In the genomic region with DNA sequence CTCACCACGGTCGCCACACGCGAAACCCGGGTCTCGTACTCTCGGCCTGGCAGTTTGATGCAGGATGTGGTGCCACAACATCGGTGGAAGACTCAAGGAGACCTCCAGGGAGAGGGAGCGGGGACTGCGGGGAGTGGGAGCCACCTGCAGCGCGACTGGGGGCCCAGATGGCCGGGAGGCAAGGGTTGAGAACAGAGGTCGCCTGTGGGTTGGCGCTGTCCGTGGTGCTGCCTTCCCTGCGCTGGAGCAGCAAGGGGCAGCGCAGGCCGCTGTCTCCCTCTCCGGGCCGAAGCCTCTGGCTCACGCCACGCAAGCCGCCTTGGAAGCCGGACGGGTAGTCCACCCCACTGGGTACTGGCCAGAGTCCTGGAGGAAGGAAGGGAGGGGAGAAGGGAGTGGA, we compare ENCODE assay signal across 7 mouse cellular contexts. TPM values are rescaled to one million over a fixed set of nuclear protein-coding genes. Genes with fewer than 3 reads are reported as not detected.
DNase-seq lines count a peak whose midpoint lies in the region; ATAC-seq and TF ChIP-seq lines count a peak whose summit lies in the region.

No protein-coding gene starts in this region.

- H3K27ac ChIP-seq in forebrain, embryonic 11.5 days (ENCODE audit: low read depth, low read length): no peak overlapping the region
- no peak overlapping the region for H3K27ac ChIP-seq in lung, postnatal 0 days (ENCODE audit: low read length)

- TF ChIP-seq EP300 in lung, postnatal 0 days (IDR thresholded peaks at IDR 0.05): no peak

- ATAC-seq in forebrain, embryonic 11.5 days (replicated peaks; ENCODE audit: low FRiP score): no peak
- ATAC-seq in lung, postnatal 0 days: peak; percentile 16; the same call in 1 of the 2 replicates

- WGBS in forebrain, embryonic 11.5 days: 2% methylated on average over 26 of the region's 26 CpGs
- WGBS in lung, postnatal 0 days: 4% methylated on average over 26 of the region's 26 CpGs

- no peak; the same call in 1 of the 2 replicates for TF ChIP-seq CTCF in lung, postnatal 0 days (IDR thresholded peaks at IDR 0.05)

- H3K9ac ChIP-seq in forebrain, embryonic 11.5 days (ENCODE audit: low read length): no peak overlapping the region
- H3K9ac ChIP-seq in lung, postnatal 0 days (replicated peaks; ENCODE audit: low read depth): no peak overlapping the region

- peak overlapping the region; percentile 49; the same call in 1 of the 2 replicates for H3K4me2 ChIP-seq in forebrain, embryonic 11.5 days (ENCODE audit: low read depth, low read length, severe bottlenecking)
- H3K4me2 ChIP-seq in lung, postnatal 0 days (replicated peaks; ENCODE audit: low read depth, low read length): no peak overlapping the region

- peak; percentile 65 for DNase-seq in ES-CJ7 (ENCODE audit: low read depth, low spot score)
- peak; percentile 71 for DNase-seq in R1 (ENCODE audit: low read depth, low spot score)
- DNase-seq in forebrain, embryonic 11.5 days (ENCODE audit: low spot score): peak; percentile 86
- peak; percentile 66 for DNase-seq in induced T-regulatory cell, adult 2 months (ENCODE audit: low read depth)
- DNase-seq in lung, postnatal 0 days (ENCODE audit: low spot score): peak; percentile 72
- DNase-seq in retina, postnatal 1 day: peak; percentile 81
- no peak for DNase-seq in layer of hippocampus, adult 11-12 months (ENCODE audit: low spot score)

- H3K27me3 ChIP-seq in forebrain, embryonic 11.5 days (ENCODE audit: control insufficient read depth, insufficient read depth, low read length): peaks cover 92% of the 10 kb centered on the region
- peaks cover 80% of the 10 kb centered on the region for H3K27me3 ChIP-seq in lung, postnatal 0 days (replicated peaks; ENCODE audit: insufficient read depth, low read length)

- no peaks in the 10 kb centered on the region for H3K9me3 ChIP-seq in forebrain, embryonic 11.5 days (ENCODE audit: control insufficient read depth, low read length)
- no peaks in the 10 kb centered on the region for H3K9me3 ChIP-seq in lung, postnatal 0 days (ENCODE audit: low read length)

- H3K4me3 ChIP-seq in forebrain, embryonic 11.5 days (ENCODE audit: low read depth, low read length): no peak overlapping the region
- no peak overlapping the region for H3K4me3 ChIP-seq in lung, postnatal 0 days (ENCODE audit: low read depth, low read length)

- H3K36me3 ChIP-seq in forebrain, embryonic 11.5 days (ENCODE audit: control insufficient read depth, insufficient read depth, low read length): no peaks in the 10 kb centered on the region
- no peaks in the 10 kb centered on the region for H3K36me3 ChIP-seq in lung, postnatal 0 days (ENCODE audit: insufficient read depth, low read length)

- peaks cover 34% of the 10 kb centered on the region for H3K4me1 ChIP-seq in forebrain, embryonic 11.5 days (replicated peaks; ENCODE audit: control insufficient read depth, insufficient read depth, low read length)
- H3K4me1 ChIP-seq in lung, postnatal 0 days (ENCODE audit: insufficient read depth, low read depth, low read length): peaks cover 4% of the 10 kb centered on the region; the same call in 1 of the 2 replicates

RNA-seq across cellular contexts. Expression of a gene that starts 4.6 kb away (rescaled TPM):
- polyA plus RNA-seq in forebrain, embryonic 11.5 days (2014; fragmentation: Nextera tagmentation; extraction: Ambion mirVana): 0.53 and 1.0 TPM in 2 replicates
- not detected in 2 replicates for polyA plus RNA-seq in lung, postnatal 0 days (2015; fragmentation: Nextera tagmentation; extraction: Ambion mirVana)

RNA-seq across cellular contexts. Expression of a gene that starts 10.1 kb away (rescaled TPM):
- polyA plus RNA-seq in forebrain, embryonic 11.5 days (2014; fragmentation: Nextera tagmentation; extraction: Ambion mirVana): 22.1 and 23.6 TPM in 2 replicates
- 16.9 and 18.9 TPM in 2 replicates for polyA plus RNA-seq in lung, postnatal 0 days (2015; fragmentation: Nextera tagmentation; extraction: Ambion mirVana)

RNA-seq across cellular contexts. Expression of a gene that starts 12.9 kb away (rescaled TPM):
- polyA plus RNA-seq in forebrain, embryonic 11.5 days (2014; fragmentation: Nextera tagmentation; extraction: Ambion mirVana): 6.1 and 6.6 TPM in 2 replicates
- polyA plus RNA-seq in lung, postnatal 0 days (2015; fragmentation: Nextera tagmentation; extraction: Ambion mirVana): 11.1 and 12.3 TPM in 2 replicates

RNA-seq across cellular contexts. Expression of a gene that starts 31.9 kb away (rescaled TPM):
- polyA plus RNA-seq in forebrain, embryonic 11.5 days (2014; fragmentation: Nextera tagmentation; extraction: Ambion mirVana): 0.60 and 1.2 TPM in 2 replicates
- polyA plus RNA-seq in lung, postnatal 0 days (2015; fragmentation: Nextera tagmentation; extraction: Ambion mirVana): 0.53 and 0.70 TPM in 2 replicates

RNA-seq across cellular contexts. Expression of a gene that starts 38.7 kb away (rescaled TPM):
- 310 and 360 TPM in 2 replicates for polyA plus RNA-seq in forebrain, embryonic 11.5 days (2014; fragmentation: Nextera tagmentation; extraction: Ambion mirVana)
- 265 and 266 TPM in 2 replicates for polyA plus RNA-seq in lung, postnatal 0 days (2015; fragmentation: Nextera tagmentation; extraction: Ambion mirVana)
